In genomic region chr4:130899383-130899781, GRCm38 (mm10) we compare ENCODE assay signal across 20 mouse cellular contexts. TPM values are rescaled to one million over a fixed set of nuclear protein-coding genes. Genes with fewer than 3 reads are reported as not detected.
DNase-seq lines count a peak whose midpoint lies in the region; ATAC-seq and TF ChIP-seq lines count a peak whose summit lies in the region.
"Had no signal": no experiment of that assay in that cellular context is flagged by ENCODE, and none has a peak within 500 bp of the region (broad histone marks: within the 10 kb centered on the region; RNA-seq: fewer than 3 reads in every experiment).

No protein-coding gene starts in this region.

- no peak for TF ChIP-seq EP300 in heart, adult 2 months (IDR thresholded peaks at IDR 0.05; ENCODE audit: insufficient read depth, low read depth, low read length)

- no peak overlapping the region for H3K4me3 ChIP-seq in heart, adult 2 months
- H3K4me3 ChIP-seq in heart, embryonic 11.5 days (ENCODE audit: low read depth, low read length) = no peak overlapping the region
- H3K4me3 ChIP-seq in midbrain, embryonic 10.5 days = no peak overlapping the region
- no peak overlapping the region for H3K4me3 ChIP-seq in midbrain, postnatal 0 days (ENCODE audit: low read depth, low read length)
- no peak overlapping the region for H3K4me3 ChIP-seq in limb, embryonic 10.5 days
- H3K4me3 ChIP-seq: embryonic facial prominence, embryonic 15.5 days; forebrain, embryonic 10.5 days; hindbrain, embryonic 12.5 days; lung, embryonic 15.5 days had no signal

- no peaks in the 10 kb centered on the region for H3K9me3 ChIP-seq in heart, embryonic 11.5 days (replicated peaks; ENCODE audit: control insufficient read depth, low read length)
- no peaks in the 10 kb centered on the region for H3K9me3 ChIP-seq in midbrain, embryonic 10.5 days (replicated peaks)
- H3K9me3 ChIP-seq in midbrain, postnatal 0 days (ENCODE audit: low read length) = no peaks in the 10 kb centered on the region
- no peaks in the 10 kb centered on the region for H3K9me3 ChIP-seq in limb, embryonic 10.5 days (replicated peaks)
- H3K9me3 ChIP-seq: embryonic facial prominence, embryonic 15.5 days; forebrain, embryonic 10.5 days; hindbrain, embryonic 12.5 days; lung, embryonic 15.5 days had no signal

- no peaks in the 10 kb centered on the region for H3K36me3 ChIP-seq in heart, adult 2 months (ENCODE audit: control insufficient read depth, insufficient read depth, low read length)
- no peaks in the 10 kb centered on the region for H3K36me3 ChIP-seq in heart, embryonic 11.5 days (ENCODE audit: control insufficient read depth, insufficient read depth, low read length)
- no peaks in the 10 kb centered on the region for H3K36me3 ChIP-seq in midbrain, embryonic 10.5 days
- H3K36me3 ChIP-seq in midbrain, postnatal 0 days (ENCODE audit: insufficient read depth, low read length) = no peaks in the 10 kb centered on the region
- H3K36me3 ChIP-seq in limb, embryonic 10.5 days = no peaks in the 10 kb centered on the region
- H3K36me3 ChIP-seq in splenic B cell, adult 2 months (ENCODE audit: control insufficient read depth, insufficient read depth, low read length, poor library complexity, severe bottlenecking) = no peaks in the 10 kb centered on the region
- H3K36me3 ChIP-seq: embryonic facial prominence, embryonic 15.5 days; forebrain, embryonic 10.5 days; hindbrain, embryonic 12.5 days; lung, embryonic 15.5 days had no signal

- TF ChIP-seq CTCF in heart, adult 2 months (IDR thresholded peaks at IDR 0.05) = no peak
- no peak for TF ChIP-seq CTCF in midbrain, postnatal 0 days (IDR thresholded peaks at IDR 0.05)

- no peak for DNase-seq in heart, adult 2 months
- no peak for DNase-seq in midbrain, embryonic 10.5 days (ENCODE audit: low spot score)
- DNase-seq in midbrain, postnatal 0 days (ENCODE audit: low spot score) = no peak
- DNase-seq in limb, embryonic 10.5 days (ENCODE audit: low spot score) = no peak
- DNase-seq in splenic B cell, adult 2 months (ENCODE audit: low read depth, low spot score) = peak; percentile 71
- DNase-seq in embryo, embryonic 10 days (ENCODE audit: low spot score) = no peak
- no peak for DNase-seq in kidney, postnatal 25 days
- DNase-seq: adrenal gland, postnatal 10 days; cerebellum, adult 8-10 months had no signal

- H3K79me2 ChIP-seq in heart, adult 2 months (replicated peaks; ENCODE audit: control insufficient read depth, insufficient read depth, low read length) = no peaks in the 10 kb centered on the region

- H3K4me1 ChIP-seq in heart, adult 2 months (ENCODE audit: control insufficient read depth, insufficient read depth, low read length) = peaks cover 4% of the 10 kb centered on the region
- H3K4me1 ChIP-seq in heart, embryonic 11.5 days (ENCODE audit: control insufficient read depth, insufficient read depth, low read length) = peaks cover 20% of the 10 kb centered on the region
- peaks cover 10% of the 10 kb centered on the region for H3K4me1 ChIP-seq in midbrain, embryonic 10.5 days
- H3K4me1 ChIP-seq in midbrain, postnatal 0 days (ENCODE audit: insufficient read depth, low read length) = no peaks in the 10 kb centered on the region
- H3K4me1 ChIP-seq in limb, embryonic 10.5 days = peaks cover 51% of the 10 kb centered on the region
- H3K4me1 ChIP-seq: lung, embryonic 15.5 days had no signal

- peak overlapping the region; percentile 76 for H3K27ac ChIP-seq in heart, adult 2 months
- H3K27ac ChIP-seq in heart, embryonic 11.5 days (ENCODE audit: low read depth, low read length) = no peak overlapping the region
- 0 out of 2 replicates have a peak overlapping the region, but pooled peaks have one; percentile 42 for H3K27ac ChIP-seq in midbrain, embryonic 10.5 days (replicated peaks)
- H3K27ac ChIP-seq in midbrain, postnatal 0 days (ENCODE audit: low read depth, low read length) = no peak overlapping the region
- H3K27ac ChIP-seq in limb, embryonic 10.5 days = peak overlapping the region; percentile 26; the same call in 1 of the 2 replicates
- H3K27ac ChIP-seq: embryonic facial prominence, embryonic 15.5 days; forebrain, embryonic 10.5 days; hindbrain, embryonic 12.5 days; lung, embryonic 15.5 days had no signal

- intact Hi-C loops in heart, adult 2 months (cut with DNase I) = no loop called here

- WGBS in heart, adult 2 months = 63% methylated on average over 2 of the region's 3 CpGs
- 78% methylated on average over 2 of the region's 3 CpGs for WGBS in heart, embryonic 11.5 days (ENCODE audit: insufficient replicate concordance)
- 79% methylated on average over 2 of the region's 3 CpGs for WGBS in midbrain, embryonic 10.5 days
- WGBS in midbrain, postnatal 0 days = 76% methylated on average over 2 of the region's 3 CpGs
- 69% methylated on average over 3 of the region's 3 CpGs for WGBS in limb, embryonic 10.5 days

- H3K4me2 ChIP-seq in heart, embryonic 11.5 days = no peak overlapping the region
- no peak overlapping the region for H3K4me2 ChIP-seq in midbrain, postnatal 0 days (ENCODE audit: low read depth, low read length, poor library complexity, severe bottlenecking)
- H3K4me2 ChIP-seq: embryonic facial prominence, embryonic 15.5 days; hindbrain, embryonic 12.5 days; liver, embryonic 11.5 days; lung, embryonic 15.5 days had no signal

- no peaks in the 10 kb centered on the region for H3K27me3 ChIP-seq in heart, adult 2 months (ENCODE audit: control insufficient read depth, insufficient read depth, low read length)
- no peaks in the 10 kb centered on the region for H3K27me3 ChIP-seq in heart, embryonic 11.5 days (ENCODE audit: control insufficient read depth, insufficient read depth, low read length)
- H3K27me3 ChIP-seq in midbrain, embryonic 10.5 days (ENCODE audit: low read depth, poor library complexity, severe bottlenecking) = no peaks in the 10 kb centered on the region
- no peaks in the 10 kb centered on the region for H3K27me3 ChIP-seq in midbrain, postnatal 0 days (ENCODE audit: insufficient read depth, low read length)
- 0 out of 2 replicates have a peak, but pooled peaks cover 8% of the 10 kb centered on the region for H3K27me3 ChIP-seq in limb, embryonic 10.5 days (ENCODE audit: low read depth, poor library complexity, severe bottlenecking)
- no peaks in the 10 kb centered on the region for H3K27me3 ChIP-seq in splenic B cell, adult 2 months (ENCODE audit: control insufficient read depth, insufficient read depth, low read length, poor library complexity, severe bottlenecking)
- H3K27me3 ChIP-seq: embryonic facial prominence, embryonic 15.5 days; hindbrain, embryonic 12.5 days; lung, embryonic 15.5 days had no signal

- no peak for TF ChIP-seq POLR2A in heart, adult 2 months (IDR thresholded peaks at IDR 0.05; ENCODE audit: insufficient read depth, low read depth, low read length)

- H3K9ac ChIP-seq in heart, adult 2 months (ENCODE audit: low read depth, low read length) = no peak overlapping the region
- H3K9ac ChIP-seq in heart, embryonic 11.5 days (ENCODE audit: low read depth, low read length) = no peak overlapping the region
- H3K9ac ChIP-seq in midbrain, postnatal 0 days (replicated peaks; ENCODE audit: low read length, poor library complexity, severe bottlenecking) = no peak overlapping the region
- H3K9ac ChIP-seq: embryonic facial prominence, embryonic 15.5 days; hindbrain, embryonic 12.5 days; lung, embryonic 15.5 days had no signal

- no peak for ATAC-seq in heart, embryonic 11.5 days (replicated peaks; ENCODE audit: insufficient number of reproducible peaks, low FRiP score, low TSS enrichment)
- ATAC-seq in midbrain, postnatal 0 days (ENCODE audit: low FRiP score) = no peak
- ATAC-seq: midbrain, embryonic 16.5 days had no signal

RNA-seq across cellular contexts. Expression of gene Laptm5, which starts 13.5 kb away (rescaled TPM):
- total RNA-seq in heart, adult 2 months (2021) = 10 to 100 TPM; 15.5 to 22.8 TPM
- polyA plus RNA-seq in heart, adult 2 months (2012; rRNA removed) = 44.1 and 59.4 TPM in 2 replicates
- polyA plus RNA-seq in heart, embryonic 11.5 days (2014; fragmentation: Nextera tagmentation; extraction: Ambion mirVana) = 15.0 and 18.2 TPM in 2 replicates
- polyA plus RNA-seq in midbrain, embryonic 10.5 days (2016; fragmentation: Nextera tagmentation; extraction: Ambion mirVana) = 16.7 and 22.9 TPM in 2 replicates
- total RNA-seq in midbrain, postnatal 0 days (2014; rRNA removed) = 28.2 and 34.5 TPM in 2 replicates
- 32.8 and 36.2 TPM in 2 replicates for polyA plus RNA-seq in midbrain, postnatal 0 days (2015; fragmentation: Nextera tagmentation; extraction: Ambion mirVana)
- polyA plus RNA-seq in limb, embryonic 10.5 days (2016; fragmentation: Nextera tagmentation; extraction: Ambion mirVana) = 10.5 and 15.4 TPM in 2 replicates

RNA-seq across cellular contexts. Expression of gene Matn1, which starts 44.8 kb away (rescaled TPM):
- total RNA-seq in heart, adult 2 months (2021) = not detected
- polyA plus RNA-seq in heart, adult 2 months (2012; rRNA removed) = 0.10 TPM in 1 of 2 replicates, not detected in the other
- polyA plus RNA-seq in heart, embryonic 11.5 days (2014; fragmentation: Nextera tagmentation; extraction: Ambion mirVana) = 0.39 TPM in 1 of 2 replicates, not detected in the other
- not detected in 2 replicates for polyA plus RNA-seq in midbrain, embryonic 10.5 days (2016; fragmentation: Nextera tagmentation; extraction: Ambion mirVana)
- total RNA-seq in midbrain, postnatal 0 days (2014; rRNA removed) = 0.38 TPM in 1 of 2 replicates, not detected in the other
- 0.20 and 0.27 TPM in 2 replicates for polyA plus RNA-seq in midbrain, postnatal 0 days (2015; fragmentation: Nextera tagmentation; extraction: Ambion mirVana)
- polyA plus RNA-seq in limb, embryonic 10.5 days (2016; fragmentation: Nextera tagmentation; extraction: Ambion mirVana) = 0.23 TPM in 1 of 2 replicates, not detected in the other
- total RNA-seq: adrenal gland, postnatal 10 days; gastrocnemius, postnatal 4 days had no signal
- polyA plus RNA-seq: forebrain, embryonic 10.5 days; inflammation-experienced regulatory T-cells, adult 6 months; neural tube, embryonic 11.5 days; testis, adult 2 months had no signal

Comparison
In these comparisons a context has a peak if more than half of its experiments do, and no peak if none do; other contexts are left out.
1. H3K27ac ChIP-seq: peak in heart, adult 2 months (single experiment), midbrain, embryonic 10.5 days (single experiment) and limb, embryonic 10.5 days (single experiment); none in heart, embryonic 11.5 days (single experiment) and midbrain, postnatal 0 days (single experiment).